Comparison of ENCODE assay signal across 9 mouse cellular contexts in genomic region chr5:114134091-114134534, GRCm38 (mm10). TPM values are rescaled to one million over a fixed set of nuclear protein-coding genes. Genes with fewer than 3 reads are reported as not detected.
DNase-seq lines count a peak whose midpoint lies in the region; ATAC-seq and TF ChIP-seq lines count a peak whose summit lies in the region.
"Had no signal": no experiment of that assay in that cellular context is flagged by ENCODE, and none has a peak within 500 bp of the region (broad histone marks: within the 10 kb centered on the region; RNA-seq: fewer than 3 reads in every experiment).

No protein-coding gene starts in this region.

- peaks cover 3% of the 10 kb centered on the region; the same call in 1 of the 2 replicates for H3K79me2 ChIP-seq in MEL (ENCODE audit: control insufficient read depth, insufficient read depth, low read length, poor library complexity)

- H3K9ac ChIP-seq in MEL (ENCODE audit: control insufficient read depth, low read depth, low read length, poor library complexity, severe bottlenecking) = no peak overlapping the region
- H3K9ac ChIP-seq in limb, embryonic 14.5 days (ENCODE audit: low read depth, low read length, severe bottlenecking) = no peak overlapping the region

- no peak overlapping the region for H3K4me2 ChIP-seq in limb, embryonic 14.5 days (replicated peaks; ENCODE audit: low read depth, low read length, severe bottlenecking)

- no peak overlapping the region for H3K4me3 ChIP-seq in layer of hippocampus, adult 2 months
- no peak overlapping the region for H3K4me3 ChIP-seq in MEL (ENCODE audit: control insufficient read depth in 1 of 2, insufficient read depth in 1 of 2, low read depth in 2 of 2, low read length in 2 of 2)
- no peak overlapping the region for H3K4me3 ChIP-seq in limb, embryonic 14.5 days (replicated peaks; ENCODE audit: low read length)
- H3K4me3 ChIP-seq: megakaryocyte, embryonic 14.5 days had no signal

- DNase-seq in layer of hippocampus, adult 2 months (ENCODE audit: low spot score in 2 of 2) = peak; percentile 19 to 66
- DNase-seq in layer of hippocampus, adult 9-10 months (ENCODE audit: low spot score) = no peak
- peak; percentile 94 for DNase-seq in MEL (ENCODE audit: low read depth, low spot score)
- DNase-seq in c-Kit-positive CD71-positive TER-119-negative erythroid progenitor cells, embryonic 14.5 days (ENCODE audit: low read depth) = peak; percentile 72
- DNase-seq in heart, adult 8-10 months (ENCODE audit: low spot score) = peak; percentile 45
- DNase-seq in limb, embryonic 14.5 days (ENCODE audit: low spot score) = peak; percentile 9
- DNase-seq in ovary, postnatal 36 days (ENCODE audit: low spot score) = peak; percentile 78

- ATAC-seq in limb, embryonic 14.5 days (ENCODE audit: low FRiP score, low read depth) = no peak
- no peak for ATAC-seq in frontal cortex, adult (ENCODE audit: low TSS enrichment)

- H3K9me3 ChIP-seq in MEL (replicated peaks; ENCODE audit: insufficient read depth, low read length) = no peaks in the 10 kb centered on the region
- no peaks in the 10 kb centered on the region for H3K9me3 ChIP-seq in limb, embryonic 14.5 days (ENCODE audit: control insufficient read depth, low read length)
- H3K9me3 ChIP-seq: megakaryocyte, embryonic 14.5 days had no signal

- peaks cover 8 to 26% of the 10 kb centered on the region in 2 experiments for H3K4me1 ChIP-seq in MEL (ENCODE audit: control insufficient read depth in 1 of 2, insufficient read depth in 2 of 2, low read length in 2 of 2)
- peaks cover 20% of the 10 kb centered on the region for H3K4me1 ChIP-seq in limb, embryonic 14.5 days (ENCODE audit: control insufficient read depth, insufficient read depth, low read length)

- TF ChIP-seq EP300 in MEL (IDR thresholded peaks at IDR 0.05; ENCODE audit: low read depth in 1 of 2, low read length in 2 of 2) = peak; percentile 71 to 88; a peak in 3 of 4 replicates

- H3K27me3 ChIP-seq in MEL (ENCODE audit: control insufficient read depth in 1 of 2, insufficient read depth in 2 of 2, low read length in 2 of 2) = no peaks in the 10 kb centered on the region
- no peaks in the 10 kb centered on the region for H3K27me3 ChIP-seq in limb, embryonic 14.5 days (ENCODE audit: control insufficient read depth, insufficient read depth, low read length)

- no peak overlapping the region for H3K27ac ChIP-seq in layer of hippocampus, adult 2 months
- H3K27ac ChIP-seq in MEL (ENCODE audit: control insufficient read depth, low read depth, low read length) = peak overlapping the region; percentile 37
- H3K27ac ChIP-seq in limb, embryonic 14.5 days (replicated peaks; ENCODE audit: low read depth, low read length) = no peak overlapping the region

- 60% methylated on average over 6 of the region's 6 CpGs for WGBS in limb, embryonic 14.5 days

- TF ChIP-seq RAD21 in MEL (IDR thresholded peaks at IDR 0.05; ENCODE audit: low read depth, low read length) = peak; percentile 33

- H3K36me3 ChIP-seq in MEL (ENCODE audit: control insufficient read depth in 1 of 2, insufficient read depth in 2 of 2, low read length in 2 of 2) = peaks cover 0 to 18% of the 10 kb centered on the region in 2 experiments; a peak in 2 of 4 replicates
- H3K36me3 ChIP-seq in limb, embryonic 14.5 days (ENCODE audit: control insufficient read depth, insufficient read depth, low read length) = peaks cover 25% of the 10 kb centered on the region

- TF ChIP-seq POLR2A in MEL (IDR thresholded peaks at IDR 0.05; ENCODE audit: control insufficient read depth in 1 of 2, insufficient read depth in 1 of 2, low read depth in 1 of 2, low read length in 2 of 2, poor library complexity in 1 of 2) = 0 out of 4 replicates have a peak, but pooled peaks of 1 of the 2 experiments have one; percentile 20
- TF ChIP-seq POLR2A in limb, embryonic 14.5 days (IDR thresholded peaks at IDR 0.05; ENCODE audit: borderline replicate concordance, extremely low read depth, insufficient read depth, insufficient read length) = no peak

- TF ChIP-seq CTCF in layer of hippocampus, adult 2 months (conservative IDR thresholded peaks at IDR 0.05) = peak; percentile 86
- TF ChIP-seq CTCF in MEL (IDR thresholded peaks at IDR 0.05 in 2 of 3, conservative IDR thresholded peaks at IDR 0.05 in 1 of 3; ENCODE audit: control insufficient read depth in 1 of 3, insufficient read depth in 1 of 3, low read depth in 2 of 3, low read length in 3 of 3, poor library complexity in 1 of 3, severe bottlenecking in 1 of 3) = peak; percentile 68 to 78 (median 70)

TF ChIP-seq in MEL, 35 proteins besides CTCF, POLR2A, EP300 and RAD21 (continues in another document):
- TF ChIP-seq USF1 (IDR thresholded peaks at IDR 0.05; ENCODE audit: low read depth, low read length) = no peak
- TF ChIP-seq MAZ (IDR thresholded peaks at IDR 0.05; ENCODE audit: low read depth, low read length) = no peak
- TF ChIP-seq TAL1 (IDR thresholded peaks at IDR 0.05; ENCODE audit: low read length) = peak; percentile 88
- no peak for TF ChIP-seq E2F4 (IDR thresholded peaks at IDR 0.05; ENCODE audit: borderline replicate concordance, low read depth, low read length)
- TF ChIP-seq MAX (IDR thresholded peaks at IDR 0.05; ENCODE audit: low read length) = 0 out of 2 replicates have a peak, but pooled peaks have one; percentile 55
- TF ChIP-seq JUND (IDR thresholded peaks at IDR 0.05; ENCODE audit: low read depth, low read length) = no peak
- peak; percentile 96 for TF ChIP-seq GATA1 (IDR thresholded peaks at IDR 0.05; ENCODE audit: low read depth, low read length)
- no peak for TF ChIP-seq NELFE (IDR thresholded peaks at IDR 0.05; ENCODE audit: low read depth, low read length)
- TF ChIP-seq NRF1 (IDR thresholded peaks at IDR 0.05; ENCODE audit: insufficient read depth, low read depth, low read length, poor library complexity, severe bottlenecking) = no peak
- TF ChIP-seq ETS1 (IDR thresholded peaks at IDR 0.05; ENCODE audit: low read depth, low read length) = peak; percentile 94
- TF ChIP-seq KAT2A (conservative IDR thresholded peaks at IDR 0.05; ENCODE audit: low read depth, low read length) = no peak
- no peak for TF ChIP-seq UBTF (IDR thresholded peaks at IDR 0.05; ENCODE audit: borderline replicate concordance, insufficient read depth, low read depth, low read length)
- no peak for TF ChIP-seq POLR2AphosphoS5 (IDR thresholded peaks at IDR 0.05; ENCODE audit: borderline replicate concordance, low read depth, low read length)
- peak; percentile 88 for TF ChIP-seq TCF12 (IDR thresholded peaks at IDR 0.05; ENCODE audit: low read depth, low read length)
- no peak for TF ChIP-seq USF2 (IDR thresholded peaks at IDR 0.05; ENCODE audit: borderline replicate concordance in 1 of 2, insufficient read depth in 1 of 2, low read depth in 1 of 2, low read length in 2 of 2)
- TF ChIP-seq ZMIZ1 (IDR thresholded peaks at IDR 0.05; ENCODE audit: low read depth, low read length) = no peak
- peak; percentile 82 for TF ChIP-seq RCOR1 (IDR thresholded peaks at IDR 0.05; ENCODE audit: low read depth, low read length)
- TF ChIP-seq MEF2A (IDR thresholded peaks at IDR 0.05; ENCODE audit: extremely low read depth, insufficient replicate concordance, low read depth, low read length, poor library complexity, severe bottlenecking) = peak; percentile 100
- TF ChIP-seq ZC3H11A (IDR thresholded peaks at IDR 0.05; ENCODE audit: low read depth, low read length) = no peak
- TF ChIP-seq HCFC1 (IDR thresholded peaks at IDR 0.05; ENCODE audit: low read depth, low read length) = 0 out of 2 replicates have a peak, but pooled peaks have one; percentile 21
- peak; percentile 61 for TF ChIP-seq SMC3 (IDR thresholded peaks at IDR 0.05; ENCODE audit: low read depth, low read length)
- peak; percentile 51 for TF ChIP-seq BHLHE40 (IDR thresholded peaks at IDR 0.05; ENCODE audit: borderline replicate concordance, low read depth, low read length)
- no peak for TF ChIP-seq ELF1 (IDR thresholded peaks at IDR 0.05; ENCODE audit: low read depth, low read length)
- TF ChIP-seq ZKSCAN1 (IDR thresholded peaks at IDR 0.05; ENCODE audit: low read depth, low read length) = no peak

RNA-seq across cellular contexts. Expression of gene Ung, which starts 3.9 kb away (rescaled TPM):
- total RNA-seq in layer of hippocampus, adult 2 months (2021) = 1 to 10 TPM; 2.4 to 2.5 TPM
- total RNA-seq in MEL (2012; rRNA removed) = 19.6 and 22.1 TPM in 2 replicates
- polyA plus RNA-seq in MEL (2012; ENCODE audit: insufficient read depth in 1 of 2, insufficient read length in 2 of 2, low read depth in 1 of 2, low replicate concordance in 2 of 2, missing spikeins in 1 of 2) = 10 to 100 TPM in 1 of 2 experiments, not detected in 1; 62.2 TPM
- 10 to 100 TPM; 21.5 to 30.1 (median 24.2) TPM for total RNA-seq in heart, adult 8-10 months (2022)
- 31.4 and 34.0 TPM in 2 replicates for polyA plus RNA-seq in limb, embryonic 14.5 days (2012; rRNA removed)
- 23.7 and 26.0 TPM in 2 replicates for polyA plus RNA-seq in limb, embryonic 14.5 days (2014; fragmentation: Nextera tagmentation; extraction: Ambion mirVana)

RNA-seq across cellular contexts. Expression of gene Alkbh2, which starts 6.1 kb away (rescaled TPM):
- total RNA-seq in layer of hippocampus, adult 2 months (2021) = 1 to 10 TPM; 4.8 to 5.1 TPM
- total RNA-seq in MEL (2012; rRNA removed) = 15.2 and 15.7 TPM in 2 replicates
- polyA plus RNA-seq in MEL (2012; ENCODE audit: insufficient read depth in 1 of 2, insufficient read length in 2 of 2, low read depth in 1 of 2, low replicate concordance in 2 of 2, missing spikeins in 1 of 2) = 10 to 100 TPM in 1 of 2 experiments, not detected in 1; 22.6 TPM
- 1 to 10 TPM in 2 of 4 experiments, under 1 TPM in 2; 0.83 to 1.8 (median 0.97) TPM for total RNA-seq in heart, adult 8-10 months (2022)
- polyA plus RNA-seq in limb, embryonic 14.5 days (2012; rRNA removed) = 15.5 and 18.9 TPM in 2 replicates
- 10.9 and 11.5 TPM in 2 replicates for polyA plus RNA-seq in limb, embryonic 14.5 days (2014; fragmentation: Nextera tagmentation; extraction: Ambion mirVana)

RNA-seq across cellular contexts. Expression of gene Acacb, which starts 12.2 kb away (rescaled TPM):
- 1 to 10 TPM; 5.3 to 7.8 TPM for total RNA-seq in layer of hippocampus, adult 2 months (2021)
- 1.9 and 2.0 TPM in 2 replicates for total RNA-seq in MEL (2012; rRNA removed)
- 1 to 10 TPM in 1 of 2 experiments, not detected in 1; 5.3 TPM for polyA plus RNA-seq in MEL (2012; ENCODE audit: insufficient read depth in 1 of 2, insufficient read length in 2 of 2, low read depth in 1 of 2, low replicate concordance in 2 of 2, missing spikeins in 1 of 2)
- 100 to 1,000 TPM; 231 to 252 (median 245) TPM for total RNA-seq in heart, adult 8-10 months (2022)
- polyA plus RNA-seq in limb, embryonic 14.5 days (2012; rRNA removed) = 4.9 and 6.0 TPM in 2 replicates
- 2.7 and 3.7 TPM in 2 replicates for polyA plus RNA-seq in limb, embryonic 14.5 days (2014; fragmentation: Nextera tagmentation; extraction: Ambion mirVana)

RNA-seq across cellular contexts. Expression of gene Svop, which starts 42.7 kb away (rescaled TPM):
- total RNA-seq in layer of hippocampus, adult 2 months (2021) = 100 to 1,000 TPM; 170 to 182 TPM
- not detected in 2 replicates for total RNA-seq in MEL (2012; rRNA removed)
- polyA plus RNA-seq in MEL (2012; ENCODE audit: insufficient read depth in 1 of 2, insufficient read length in 2 of 2, low read depth in 1 of 2, low replicate concordance in 2 of 2, missing spikeins in 1 of 2) = not detected
- total RNA-seq in heart, adult 8-10 months (2022) = not detected
- polyA plus RNA-seq in limb, embryonic 14.5 days (2012; rRNA removed) = 0.10 and 0.21 TPM in 2 replicates
- polyA plus RNA-seq in limb, embryonic 14.5 days (2014; fragmentation: Nextera tagmentation; extraction: Ambion mirVana) = 0.11 TPM in 1 of 2 replicates, not detected in the other

Comparison
In these comparisons a context has a peak if more than half of its experiments do, and no peak if none do; other contexts are left out.
1. RNA of gene Acacb, which starts 12.2 kb away (total RNA-seq): 231 to 252 TPM in heart, adult 8-10 months; 5.3 to 7.8 TPM in layer of hippocampus, adult 2 months and 1.9 to 2.0 TPM in MEL; every median in the first group is over 10 times any median in the second.